Comparison of ENCODE assay signal across 20 mouse cellular contexts in the genomic region with DNA sequence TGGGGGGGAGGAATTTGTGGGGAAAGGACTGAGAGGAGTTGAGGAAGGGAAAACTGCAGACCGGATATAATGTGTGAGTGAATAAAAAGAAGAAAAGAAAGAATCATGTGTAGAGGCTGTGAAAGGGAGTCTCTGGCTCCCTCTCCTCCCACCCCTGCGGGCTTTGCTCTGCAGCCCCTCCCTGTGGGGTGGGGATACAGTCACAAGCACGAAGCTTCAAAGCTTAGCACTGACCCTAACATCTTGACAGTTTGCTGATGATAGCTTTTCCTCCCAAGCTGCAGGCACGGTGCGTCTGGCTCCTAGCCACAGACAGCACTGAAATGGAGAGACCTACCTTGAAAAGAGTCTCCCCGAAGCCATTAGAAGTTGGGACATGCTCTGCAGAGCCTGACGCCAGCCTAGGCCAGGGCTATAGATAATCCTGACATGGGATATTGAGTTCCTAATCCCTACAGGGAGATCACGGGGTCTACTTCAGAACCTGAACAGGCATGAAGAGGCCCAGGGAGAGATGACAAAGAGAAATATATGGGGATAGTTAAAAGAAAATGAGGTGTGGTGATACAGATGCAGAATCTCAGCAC. TPM values are rescaled to one million over a fixed set of nuclear protein-coding genes. Genes with fewer than 3 reads are reported as not detected.
"Had no signal": no experiment of that assay in that cellular context is flagged by ENCODE, and none has a peak within 500 bp of the region (broad histone marks: within the 10 kb centered on the region; RNA-seq: fewer than 3 reads in every experiment).

No protein-coding gene starts in this region.

- H3K4me3 ChIP-seq: layer of hippocampus, adult 2 months; midbrain, embryonic 10.5 days; myocyte; neural tube, embryonic 15.5 days had no signal

- H3K36me3 ChIP-seq: midbrain, embryonic 10.5 days; neural tube, embryonic 15.5 days had no signal

- H3K9ac ChIP-seq: liver, embryonic 14.5 days; neural tube, embryonic 15.5 days had no signal

- ATAC-seq: lung, postnatal 0 days had no signal

- H3K4me1 ChIP-seq: midbrain, embryonic 10.5 days; neural tube, embryonic 15.5 days had no signal

- H3K27me3 ChIP-seq: neural tube, embryonic 15.5 days had no signal

- H3K27ac ChIP-seq: layer of hippocampus, adult 2 months; liver, embryonic 14.5 days; midbrain, embryonic 10.5 days; neural tube, embryonic 15.5 days had no signal

- H3K9me3 ChIP-seq: neural tube, embryonic 15.5 days had no signal

- DNase-seq: kidney, adult 11 months; kidney, postnatal 36 days; lung, adult 18-20 months; midbrain, embryonic 14.5 days; right cerebral cortex, postnatal 4 days; spleen, adult 18-20 months; thymus, postnatal 4 days had no signal

- H3K4me2 ChIP-seq: neural tube, embryonic 15.5 days had no signal

RNA-seq across cellular contexts. Expression of a gene that starts 16.8 kb away (rescaled TPM):
- total RNA-seq: left cerebral cortex, postnatal 36 days; megakaryocyte, adult 5-6 weeks had no signal
- polyA plus RNA-seq: intestine, embryonic 14.5 days; midbrain, embryonic 10.5 days; midbrain, embryonic 14.5 days; neural tube, embryonic 11.5 days; neural tube, embryonic 15.5 days had no signal

RNA-seq across cellular contexts. Expression of a gene that starts 17.0 kb away (rescaled TPM):
- total RNA-seq: layer of hippocampus, adult 2 months; layer of hippocampus, postnatal 10 days; left cerebral cortex, postnatal 36 days; megakaryocyte, adult 5-6 weeks had no signal
- polyA plus RNA-seq: limb, embryonic 14.5 days; liver, embryonic 14.5 days; lung, postnatal 0 days; neural tube, embryonic 11.5 days; stomach, embryonic 14.5 days had no signal

RNA-seq across cellular contexts. Expression of a gene that starts 44.4 kb away (rescaled TPM):
- total RNA-seq: layer of hippocampus, adult 2 months; left cerebral cortex, postnatal 36 days; megakaryocyte, adult 5-6 weeks had no signal
- polyA plus RNA-seq: intestine, embryonic 14.5 days; lung, postnatal 0 days; midbrain, embryonic 10.5 days; midbrain, embryonic 14.5 days; myocyte; neural tube, embryonic 11.5 days; stomach, embryonic 14.5 days had no signal
